9 mouse cellular contexts compared by ENCODE assay signal in the genomic region with DNA sequence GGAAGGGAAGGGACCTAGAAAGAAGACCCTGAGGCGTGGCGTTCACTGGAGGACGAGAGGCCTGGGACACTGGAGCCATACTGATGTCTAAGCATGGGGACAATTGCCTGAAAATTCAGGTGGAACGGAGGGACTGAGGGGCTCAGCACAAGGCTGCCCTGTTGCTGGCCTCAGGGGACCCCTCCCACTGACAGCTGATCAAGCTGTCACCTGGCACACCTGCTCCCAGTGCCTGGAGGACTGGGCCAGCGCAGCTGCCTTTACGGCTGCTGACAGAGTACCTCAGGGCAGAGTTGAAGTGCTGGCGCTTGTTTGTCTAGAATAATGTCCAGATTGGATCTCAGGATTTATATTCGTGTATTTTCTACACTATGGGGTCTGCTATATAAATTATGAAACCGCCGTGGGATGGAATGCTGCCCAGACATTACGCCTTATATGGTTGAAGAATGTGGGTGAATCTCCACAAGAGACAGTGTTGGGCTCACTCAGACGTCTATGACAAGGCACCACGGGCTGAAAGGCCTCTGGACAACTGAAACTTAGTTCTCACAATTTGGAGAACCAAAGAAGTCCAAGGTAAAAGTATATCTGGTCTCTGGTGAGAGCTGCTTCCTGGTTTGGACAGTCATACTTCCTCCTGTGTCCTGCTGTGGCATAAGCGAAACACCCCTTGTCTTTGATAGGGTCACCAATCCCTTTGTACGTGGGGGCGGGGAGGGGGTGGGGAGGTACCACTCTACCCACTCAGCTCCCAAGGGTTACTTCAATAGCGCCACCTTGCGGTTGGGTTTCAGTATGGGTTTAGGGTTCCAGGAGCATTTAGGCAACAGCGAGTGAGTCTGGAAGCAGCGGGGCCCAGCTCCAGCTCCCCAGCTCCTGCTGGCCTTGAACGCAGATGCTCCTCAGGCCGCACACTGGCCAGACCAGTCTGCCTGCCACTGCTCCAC. TPM values are rescaled to one million over a fixed set of nuclear protein-coding genes. Genes with fewer than 3 reads are reported as not detected.
DNase-seq lines count a peak whose midpoint lies in the region; ATAC-seq and TF ChIP-seq lines count a peak whose summit lies in the region.
"Had no signal": no experiment of that assay in that cellular context is flagged by ENCODE, and none has a peak within 500 bp of the region (broad histone marks: within the 10 kb centered on the region; RNA-seq: fewer than 3 reads in every experiment).

No protein-coding gene starts in this region.

- no peaks in the 10 kb centered on the region for H3K79me2 ChIP-seq in heart, adult 2 months (replicated peaks; ENCODE audit: control insufficient read depth, insufficient read depth, low read length)
- no peaks in the 10 kb centered on the region for H3K79me2 ChIP-seq in liver, adult 2 months (ENCODE audit: control insufficient read depth, insufficient read depth, low read length)

- ATAC-seq in heart, embryonic 11.5 days (replicated peaks; ENCODE audit: insufficient number of reproducible peaks, low FRiP score, low TSS enrichment): no peak

- peak; percentile 51 to 61 for DNase-seq in heart, adult 2 months
- DNase-seq in adrenal gland, postnatal 14 days: peak; percentile 89
- DNase-seq in gastrocnemius, adult 18-20 months (ENCODE audit: low spot score): peak; percentile 51
- peak; percentile 42 for DNase-seq in kidney, adult 11 months
- peak; percentile 55 for DNase-seq in liver, adult 2 months (ENCODE audit: extremely low read depth, low read depth, low spot score)
- peak; percentile 77 for DNase-seq in naive thymus-derived CD4-positive, alpha-beta T cell, adult 2 months (ENCODE audit: low read depth)
- DNase-seq in thymus, adult 2 months: peak; percentile 60

- peak; percentile 70 for TF ChIP-seq CTCF in heart, adult 2 months (IDR thresholded peaks at IDR 0.05)
- peak; percentile 73 for TF ChIP-seq CTCF in liver, adult 2 months (IDR thresholded peaks at IDR 0.05; ENCODE audit: low read depth, low read length)
- TF ChIP-seq CTCF in thymus, adult 2 months (IDR thresholded peaks at IDR 0.05; ENCODE audit: borderline replicate concordance, control insufficient read depth, extremely low read depth, insufficient read depth, low read length, poor library complexity): peak; percentile 56; the same call in 1 of the 2 replicates

- 62% methylated on average over 22 of the region's 22 CpGs for WGBS in heart, adult 2 months
- 43% methylated on average over 22 of the region's 22 CpGs for WGBS in heart, embryonic 11.5 days (ENCODE audit: insufficient replicate concordance)
- 53% methylated on average over 22 of the region's 22 CpGs for WGBS in liver, adult 2 months
- WGBS in thymus, adult 2 months: 52% methylated on average over 22 of the region's 22 CpGs

- H3K4me3 ChIP-seq in heart, adult 2 months: no peak overlapping the region
- H3K4me3 ChIP-seq in heart, embryonic 11.5 days (ENCODE audit: low read depth, low read length): no peak overlapping the region
- no peak overlapping the region for H3K4me3 ChIP-seq in liver, adult 2 months (ENCODE audit: insufficient read depth, low read depth, low read length)
- no peak overlapping the region for H3K4me3 ChIP-seq in thymus, adult 2 months (ENCODE audit: control insufficient read depth, insufficient read depth, low read length)
- H3K4me3 ChIP-seq: erythroblast, embryonic 14.5 days had no signal

- no peak overlapping the region for H3K9ac ChIP-seq in heart, adult 2 months (ENCODE audit: low read depth, low read length)
- no peak overlapping the region for H3K9ac ChIP-seq in heart, embryonic 11.5 days (ENCODE audit: low read depth, low read length)
- H3K9ac ChIP-seq in liver, adult 2 months (ENCODE audit: low read depth, low read length): no peak overlapping the region

- TF ChIP-seq POLR2A in heart, adult 2 months (IDR thresholded peaks at IDR 0.05; ENCODE audit: insufficient read depth, low read depth, low read length): no peak
- TF ChIP-seq POLR2A in liver, adult 2 months (IDR thresholded peaks at IDR 0.05; ENCODE audit: extremely low read depth, insufficient read depth, low read length): no peak
- TF ChIP-seq POLR2A in thymus, adult 2 months (IDR thresholded peaks at IDR 0.05; ENCODE audit: control insufficient read depth, extremely low read depth, insufficient read depth, low read length, poor library complexity): no peak

- no peak for TF ChIP-seq EP300 in heart, adult 2 months (IDR thresholded peaks at IDR 0.05; ENCODE audit: insufficient read depth, low read depth, low read length)

- H3K4me1 ChIP-seq in heart, adult 2 months (ENCODE audit: control insufficient read depth, insufficient read depth, low read length): peaks cover 4% of the 10 kb centered on the region
- no peaks in the 10 kb centered on the region for H3K4me1 ChIP-seq in heart, embryonic 11.5 days (ENCODE audit: control insufficient read depth, insufficient read depth, low read length)
- no peaks in the 10 kb centered on the region; the same call in 1 of the 2 replicates for H3K4me1 ChIP-seq in liver, adult 2 months (ENCODE audit: control insufficient read depth, insufficient read depth, low read length)
- H3K4me1 ChIP-seq in thymus, adult 2 months (replicated peaks; ENCODE audit: control insufficient read depth, insufficient read depth, low read length): peaks cover 10% of the 10 kb centered on the region

- intact Hi-C loops in heart, adult 2 months (cut with DNase I): no loop called here

- no peak overlapping the region for H3K27ac ChIP-seq in heart, adult 2 months
- no peak overlapping the region for H3K27ac ChIP-seq in heart, embryonic 11.5 days (ENCODE audit: low read depth, low read length)
- no peak overlapping the region for H3K27ac ChIP-seq in liver, adult 2 months (replicated peaks; ENCODE audit: insufficient read depth, low read depth, low read length)
- H3K27ac ChIP-seq in thymus, adult 2 months (ENCODE audit: control insufficient read depth, insufficient read depth, low read length): no peak overlapping the region

- no peaks in the 10 kb centered on the region for H3K9me3 ChIP-seq in heart, embryonic 11.5 days (replicated peaks; ENCODE audit: control insufficient read depth, low read length)

- no peak overlapping the region for H3K4me2 ChIP-seq in heart, embryonic 11.5 days

- H3K27me3 ChIP-seq in heart, adult 2 months (ENCODE audit: control insufficient read depth, insufficient read depth, low read length): no peaks in the 10 kb centered on the region
- peaks cover 16% of the 10 kb centered on the region for H3K27me3 ChIP-seq in heart, embryonic 11.5 days (ENCODE audit: control insufficient read depth, insufficient read depth, low read length)
- H3K27me3 ChIP-seq in liver, adult 2 months (ENCODE audit: control insufficient read depth, insufficient read depth, low read length): peaks cover 3% of the 10 kb centered on the region; the same call in 1 of the 2 replicates
- no peaks in the 10 kb centered on the region for H3K27me3 ChIP-seq in thymus, adult 2 months (ENCODE audit: control insufficient read depth, insufficient read depth, low read length)

- no peaks in the 10 kb centered on the region for H3K36me3 ChIP-seq in heart, adult 2 months (ENCODE audit: control insufficient read depth, insufficient read depth, low read length)
- H3K36me3 ChIP-seq in heart, embryonic 11.5 days (ENCODE audit: control insufficient read depth, insufficient read depth, low read length): no peaks in the 10 kb centered on the region
- no peaks in the 10 kb centered on the region for H3K36me3 ChIP-seq in liver, adult 2 months (ENCODE audit: control insufficient read depth, insufficient read depth, low read length)
- H3K36me3 ChIP-seq in thymus, adult 2 months (ENCODE audit: control insufficient read depth, insufficient read depth, low read length): no peaks in the 10 kb centered on the region

RNA-seq across cellular contexts. Expression of a gene that starts 27.0 kb away (rescaled TPM):
- 1 to 10 TPM; 4.7 to 5.2 TPM for total RNA-seq in heart, adult 2 months (2021)
- 5.7 and 5.8 TPM in 2 replicates for polyA plus RNA-seq in heart, adult 2 months (2012; rRNA removed)
- polyA plus RNA-seq in heart, embryonic 11.5 days (2014; fragmentation: Nextera tagmentation; extraction: Ambion mirVana): 8.9 TPM in 2 replicates
- total RNA-seq in adrenal gland, postnatal 14 days (2021): 53.5 and 56.7 TPM in 2 replicates
- total RNA-seq in gastrocnemius, adult 18-20 months (2021): 1 to 10 TPM; 1.4 to 1.8 TPM
- 10.0 and 11.1 TPM in 2 replicates for total RNA-seq in liver, adult 2 months (2014; rRNA removed)
- polyA plus RNA-seq in liver, adult 2 months (2012; rRNA removed): 26.3 and 27.4 TPM in 2 replicates
- 2.9 and 4.2 TPM in 2 replicates for polyA plus RNA-seq in thymus, adult 2 months (2012; rRNA removed)
